Mouse (Mus musculus) cerebellum, adult 2 months (tissue): ENCODE data around the gene Zbtb17. TPM values are rescaled to one million over a fixed set of nuclear protein-coding genes. Genes with fewer than 3 reads are reported as not detected.

Experiments used
- DNase-seq, 2 experiments: peaks; one replicate each; pipeline ENCODE4 v3.0.0; 2021
- H3K27ac ChIP-seq: fragments of 200-500 bp; 2 replicates; pipeline ENCODE4 v1.5.1; 2012; ENCODE audit warnings: low read length, control low read depth, inconsistent platforms; ENCODE audit not compliant: insufficient read depth
- H3K27me3 ChIP-seq: fragments of 200-500 bp; 2 replicates; pipeline ENCODE4 v1.6.1; 2012; ENCODE audit warnings: inconsistent platforms, mild to moderate bottlenecking, low read length, moderate library complexity; ENCODE audit not compliant: control insufficient read depth, insufficient read depth
- H3K4me1 ChIP-seq: fragments of 200-500 bp; 2 replicates; pipeline ENCODE4 v1.6.1; 2011; ENCODE audit warnings: low read length; ENCODE audit not compliant: control insufficient read depth, insufficient read depth
- H3K4me3 ChIP-seq: fragments of 200-500 bp; replicated peaks from 2 replicates; pipeline ENCODE3; 2011; ENCODE audit warnings: mild to moderate bottlenecking, low read depth, low read length, control low read depth; ENCODE audit not compliant: insufficient read depth
- CTCF ChIP-seq: fragments of 200-500 bp; IDR thresholded peaks from 2 replicates; pipeline ENCODE4 v1.5.1; 2011; ENCODE audit warnings: low read depth, mild to moderate bottlenecking, control low read depth, low read length, moderate library complexity, borderline replicate concordance; ENCODE audit not compliant: insufficient read depth
- POLR2A ChIP-seq: fragments of 200-500 bp; IDR thresholded peaks from 2 replicates; pipeline ENCODE4 v1.6.1; 2011; ENCODE audit warnings: low read length, control low read depth, borderline replicate concordance; ENCODE audit not compliant: insufficient read depth
- WGBS: fragments of 180-500 bp; shearing (Covaris S2); methylation state at CpG from one replicate; pipeline ENCODE4 v1.1.7; 2018; 5-methylcytosine and 5-hydroxymethylcytosine counted together
- polyA plus RNA-seq: library from polyadenylated mRNA; depleted of rRNA; stranded (reverse); fragments of >200 nt; gene quantifications from 2 replicates; pipeline ENCODE4 v1.2.3, GENCODE M21; 2012; rRNA removed

Zbtb17 gene
- 34.7 TPM in 2 replicates for polyA plus RNA-seq

GRCm38 (mm10) chr4:141444451-141445327 is at the start of gene Zbtb17:
Gene Zbtb17, plus strand, starts transcription at chr4:141444654.
- TF ChIP-seq POLR2A, result peak; percentile 37; the same call in 1 of the 2 replicates
- TF ChIP-seq CTCF, result no peak
- Histone ChIP-seq H3K27me3 (no peaks in the 10 kb centered on the region), H3K4me3 (peak within 1 kb of the TSS; percentile 79), H3K27ac (no peak within 1 kb of the TSS; the same call in 1 of the 2 replicates), H3K4me1 (0 out of 2 replicates have a peak, but pooled peaks cover 5% of the 10 kb centered on the region)
- WGBS, result under 1% methylated on average over 98 of the region's 102 CpGs
- peak; percentile 89 to 90 for DNase-seq

GRCm38 (mm10) chr4:141394751-141395150 is 49.7 kb upstream of the Zbtb17 start:
- no peaks in the 10 kb centered on the region for H3K4me1 ChIP-seq
- no peak overlapping the region for H3K4me3 ChIP-seq
- TF ChIP-seq CTCF (no peak), POLR2A (no peak)
- 29% methylated on average over 16 of the region's 16 CpGs for WGBS
- DNase-seq, result no peak
- no peaks in the 10 kb centered on the region for H3K27me3 ChIP-seq
- H3K27ac ChIP-seq, result no peak overlapping the region

- no peak overlapping the region for H3K4me3 ChIP-seq
- no peak for TF ChIP-seq CTCF
- TF ChIP-seq POLR2A, result no peak
- DNase-seq, result no peak
- no peak overlapping the region for H3K27ac ChIP-seq
- H3K4me1 ChIP-seq, result no peaks in the 10 kb centered on the region
- WGBS, result 56% methylated on average over 12 of the region's 12 CpGs
- no peaks in the 10 kb centered on the region for H3K27me3 ChIP-seq
Observed at GRCm38 (mm10) chr4:141397861-141398260, 46.6 kb upstream of the Zbtb17 start.

GRCm38 (mm10) chr4:141398545-141398944 is 45.9 kb upstream of the Zbtb17 start, which contains the start of gene Clcnka:
Gene Clcnka, minus strand, starts transcription at chr4:141398724.
- Histone ChIP-seq H3K4me1 (no peaks in the 10 kb centered on the region), H3K4me3 (no peak within 1 kb of the TSS), H3K27me3 (no peaks in the 10 kb centered on the region), H3K27ac (no peak within 1 kb of the TSS)
- DNase-seq, result no peak
- WGBS, result 65% methylated on average over 12 of the region's 12 CpGs
- no peak for TF ChIP-seq CTCF
- no peak for TF ChIP-seq POLR2A

GRCm38 (mm10) chr4:141400171-141400570 is 44.3 kb upstream of the Zbtb17 start:
- H3K4me1 ChIP-seq, result 0 out of 2 replicates have a peak, but pooled peaks cover 2% of the 10 kb centered on the region
- no peak for TF ChIP-seq CTCF
- TF ChIP-seq POLR2A, result no peak
- no peaks in the 10 kb centered on the region for H3K27me3 ChIP-seq
- 88% methylated on average over 15 of the region's 15 CpGs for WGBS
- no peak overlapping the region for H3K27ac ChIP-seq
- DNase-seq, result no peak
- H3K4me3 ChIP-seq, result no peak overlapping the region

- Histone ChIP-seq H3K4me1 (0 out of 2 replicates have a peak, but pooled peaks cover 2% of the 10 kb centered on the region), H3K27me3 (no peaks in the 10 kb centered on the region), H3K4me3 (no peak overlapping the region), H3K27ac (no peak overlapping the region)
- peak; percentile 70 to 88 for DNase-seq
- 14% methylated on average over 15 of the region's 15 CpGs for WGBS
- TF ChIP-seq POLR2A, result no peak
- peak; percentile 100 for TF ChIP-seq CTCF
Observed at GRCm38 (mm10) chr4:141404518-141405313, 39.7 kb upstream of the Zbtb17 start.

- Histone ChIP-seq H3K4me1 (0 out of 2 replicates have a peak, but pooled peaks cover 2% of the 10 kb centered on the region), H3K27me3 (no peaks in the 10 kb centered on the region), H3K4me3 (no peak overlapping the region), H3K27ac (no peak overlapping the region)
- 80% methylated on average over 3 of the region's 3 CpGs for WGBS
- TF ChIP-seq CTCF, result no peak
- no peak for TF ChIP-seq POLR2A
- no peak for DNase-seq
Observed at GRCm38 (mm10) chr4:141405314-141405622, 39.2 kb upstream of the Zbtb17 start.
